Mouse (Mus musculus) megakaryocyte, adult 5-6 weeks (primary cell): ENCODE measurements at regions not wholly inside any gene's neighbourhood (a gene's known extent, or its start where the extent isn't known, plus 50 kb on each side); places are given as distances from the start of the nearest gene placed in this dataset.

Experiments used
- ATAC-seq: 2 replicates; pipeline ENCODE4 v1.8.0; 2016; ENCODE audit warnings: mild to moderate bottlenecking, inconsistent platforms; ENCODE audit not compliant: poor library complexity, severe bottlenecking

- no peak for ATAC-seq
Observed at GRCm38 (mm10) chr4:34105251-34105650, 55.3 kb upstream of the Spaca1 start.

- ATAC-seq = no peak
Observed at GRCm38 (mm10) chr4:34114323-34114722, 64.3 kb upstream of the Spaca1 start.

- ATAC-seq = no peak
Observed at GRCm38 (mm10) chr4:34117086-34117485, 67.1 kb upstream of the Spaca1 start.

GRCm38 (mm10) chr4:34122959-34123520, 73.0 kb upstream of the Spaca1 start:
- ATAC-seq = no peak

GRCm38 (mm10) chr4:34128224-34128623, 78.2 kb upstream of the Spaca1 start:
- ATAC-seq = no peak

- ATAC-seq = no peak
Observed at GRCm38 (mm10) chr4:34146133-34146867, 96.3 kb upstream of the Spaca1 start.

GRCm38 (mm10) chr4:34148956-34149739, 99.2 kb upstream of the Spaca1 start:
- ATAC-seq = no peak

- ATAC-seq = no peak
Observed at GRCm38 (mm10) chr4:34151605-34152347, 101.8 kb upstream of the Spaca1 start.

GRCm38 (mm10) chr4:34155501-34155900, 105.5 kb upstream of the Spaca1 start:
- no peak for ATAC-seq

GRCm38 (mm10) chr4:34157818-34158511, 108.0 kb upstream of the Spaca1 start:
- ATAC-seq = no peak

GRCm38 (mm10) chr4:34171265-34171862, 121.4 kb upstream of the Spaca1 start:
- no peak for ATAC-seq

- ATAC-seq = no peak
Observed at GRCm38 (mm10) chr4:34172000-34172399, 122.0 kb upstream of the Spaca1 start.

- ATAC-seq = no peak
Observed at GRCm38 (mm10) chr4:34177421-34177820, 127.4 kb upstream of the Spaca1 start.

- ATAC-seq = no peak
Observed at GRCm38 (mm10) chr4:34186522-34186921, 136.5 kb upstream of the Spaca1 start.

GRCm38 (mm10) chr4:34203193-34203848, 153.3 kb upstream of the Spaca1 start:
- no peak for ATAC-seq

GRCm38 (mm10) chr4:34209179-34209896, 159.3 kb upstream of the Spaca1 start:
- ATAC-seq = no peak

GRCm38 (mm10) chr4:34213731-34214130, 163.7 kb upstream of the Spaca1 start:
- ATAC-seq = no peak

- no peak for ATAC-seq
Observed at GRCm38 (mm10) chr4:34214346-34214745, 164.4 kb upstream of the Spaca1 start.

- ATAC-seq = no peak
Observed at GRCm38 (mm10) chr4:34221915-34222314, 171.9 kb upstream of the Spaca1 start.
